Mouse (Mus musculus) spleen, adult 2 months (tissue): ENCODE results near the gene Spen.

ENCODE experiments used
- CTCF ChIP-seq: fragments of 200-500 bp; IDR thresholded peaks from 2 replicates; pipeline ENCODE4 v1.5.1; 2011; ENCODE audit warnings: mild to moderate bottlenecking, inconsistent platforms; ENCODE audit not compliant: insufficient read depth, insufficient read length, insufficient replicate concordance; ENCODE audit errors: extremely low read depth
- POLR2A ChIP-seq: fragments of 200-500 bp; IDR thresholded peaks from 2 replicates; pipeline ENCODE4 v1.6.1; 2011; ENCODE audit warnings: low read depth, low read length, inconsistent platforms

GRCm38 (mm10) chr4:141432666-141433065 lies 105.7 kb downstream of the Spen start:
- TF ChIP-seq POLR2A (no peak), CTCF (no peak)
